Mouse (Mus musculus): Measurements from ENCODE around the gene Dcun1d4. TPM values are rescaled to one million over a fixed set of nuclear protein-coding genes. Genes with fewer than 3 reads are reported as not detected.
"Not testable (repeated sequence)": the region's sequence is repeated elsewhere in the genome, so short reads cannot be mapped to it uniquely, and the experiment has no call there.

Dcun1d4 gene
- polyA plus RNA-seq, 1 experiment from 2014 or later = 46.0 TPM

DNA sequence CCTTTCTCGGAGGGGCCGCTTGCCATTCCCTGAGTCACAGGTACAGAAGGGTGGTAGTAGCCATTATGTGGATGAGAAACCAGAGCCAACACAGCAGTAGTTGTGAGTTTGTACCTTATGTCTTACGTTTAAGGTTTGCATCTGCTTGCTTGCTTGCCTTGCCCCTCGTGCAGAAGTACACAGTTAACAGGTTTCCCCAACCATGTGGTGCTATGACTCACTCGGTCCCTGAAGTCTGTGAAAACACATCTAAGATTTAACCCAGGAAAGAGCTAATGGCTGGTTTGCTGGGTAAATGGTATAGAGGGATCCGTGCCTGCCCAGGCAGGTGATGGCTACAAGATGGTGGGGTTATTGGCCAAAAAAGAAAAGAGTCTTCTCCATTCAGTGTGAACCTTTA, 78.0 kb downstream of the Dcun1d4 start:
- no peak overlapping the region for H3K4me3 ChIP-seq
- H3K27ac ChIP-seq (replicated peaks) = no peak overlapping the region
- H3K27me3 ChIP-seq (ENCODE audit: low read depth, poor library complexity, severe bottlenecking) = no peaks in the 10 kb centered on the region
- peaks cover 6% of the 10 kb centered on the region for H3K4me1 ChIP-seq
- H3K9me3 ChIP-seq (replicated peaks) = no peaks in the 10 kb centered on the region
- 91% methylated on average over 6 of the region's 6 CpGs for WGBS
- no peak for DNase-seq (ENCODE audit: low spot score)
- peaks cover 65% of the 10 kb centered on the region for H3K36me3 ChIP-seq

DNA sequence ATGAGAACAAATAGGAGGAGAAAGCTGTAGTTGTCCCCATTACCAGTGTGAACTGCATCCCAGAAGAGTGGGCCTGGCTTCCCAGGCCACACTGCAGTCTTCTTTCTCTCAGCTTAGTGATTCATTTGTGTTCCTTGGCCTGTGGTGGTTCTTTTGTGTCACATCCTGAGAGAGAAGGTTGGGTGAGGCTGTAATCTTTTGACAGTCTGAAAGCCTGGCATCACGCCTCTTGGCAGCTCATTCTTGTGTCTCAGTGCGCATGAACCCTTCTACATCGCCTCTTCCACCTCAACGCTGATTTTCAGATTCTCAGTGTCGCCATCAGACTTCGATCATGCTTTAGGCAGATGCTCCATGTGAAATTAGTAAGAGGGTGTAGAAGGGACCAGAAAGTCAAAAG, 83.2 kb downstream of the Dcun1d4 start:
- no peak overlapping the region for H3K27ac ChIP-seq (replicated peaks)
- H3K9me3 ChIP-seq (replicated peaks) = no peaks in the 10 kb centered on the region
- DNase-seq (ENCODE audit: low spot score) = no peak
- no peaks in the 10 kb centered on the region for H3K4me1 ChIP-seq
- WGBS = 91% methylated on average over 6 of the region's 6 CpGs
- H3K27me3 ChIP-seq (ENCODE audit: low read depth, poor library complexity, severe bottlenecking) = no peaks in the 10 kb centered on the region
- no peak overlapping the region for H3K4me3 ChIP-seq
- H3K36me3 ChIP-seq = peaks cover 31% of the 10 kb centered on the region

DNA sequence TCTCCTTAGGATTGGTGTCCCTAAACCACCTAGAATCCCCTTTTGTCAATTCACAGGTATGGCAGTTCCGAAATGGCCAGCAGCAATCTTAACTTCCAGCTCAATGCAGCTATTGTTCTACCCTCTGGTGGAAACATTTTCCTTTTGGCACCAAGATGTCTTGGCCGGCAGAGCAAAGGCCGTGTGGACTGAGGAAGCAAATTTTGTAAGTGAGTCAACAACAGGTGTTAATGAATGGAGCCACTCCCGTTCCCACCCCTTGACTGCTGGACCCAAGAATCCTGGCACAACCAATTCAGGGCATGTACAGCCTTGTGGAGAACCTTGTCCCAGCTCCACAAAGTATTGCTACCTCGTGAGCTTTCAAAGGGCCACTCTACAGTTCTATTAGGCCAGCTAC, 85.3 kb downstream of the Dcun1d4 start:
- Histone ChIP-seq H3K4me1 (no peaks in the 10 kb centered on the region), H3K36me3 (peaks cover 10% of the 10 kb centered on the region), H3K27me3 (ENCODE audit: low read depth, poor library complexity, severe bottlenecking) (no peaks in the 10 kb centered on the region), H3K9me3 (replicated peaks) (no peaks in the 10 kb centered on the region), H3K27ac (replicated peaks) (no peak overlapping the region), H3K4me3 (no peak overlapping the region)
- no peak for DNase-seq (ENCODE audit: low spot score)
- 87% methylated on average over 5 of the region's 5 CpGs for WGBS

DNA sequence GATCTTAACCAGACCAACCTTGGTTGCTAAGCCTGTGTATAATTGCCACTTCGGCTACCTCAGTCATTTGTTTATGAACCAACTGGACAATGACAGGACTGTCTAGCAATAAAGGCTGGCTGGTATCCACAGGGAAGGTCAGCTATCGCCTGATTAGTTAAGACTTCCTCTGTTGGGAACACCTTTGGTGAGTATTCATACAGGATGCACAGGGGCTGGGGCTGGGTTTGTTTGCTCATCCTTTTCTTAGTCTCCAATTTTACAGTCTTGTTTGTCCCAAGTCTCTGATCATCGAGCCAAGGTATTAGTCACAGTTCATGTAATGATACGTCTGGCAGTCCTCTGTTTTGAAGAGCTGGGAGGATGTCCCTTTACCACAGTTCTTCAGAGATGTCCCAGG, 86.1 kb downstream of the Dcun1d4 start:
- Histone ChIP-seq H3K9me3 (replicated peaks) (no peaks in the 10 kb centered on the region), H3K27ac (replicated peaks) (no peak overlapping the region), H3K27me3 (ENCODE audit: low read depth, poor library complexity, severe bottlenecking) (no peaks in the 10 kb centered on the region), H3K36me3 (peaks cover 2% of the 10 kb centered on the region; the same call in 1 of the 2 replicates), H3K4me1 (no peaks in the 10 kb centered on the region), H3K4me3 (no peak overlapping the region)
- 94% methylated on average over 4 of the region's 4 CpGs for WGBS
- no peak for DNase-seq (ENCODE audit: low spot score)

DNA sequence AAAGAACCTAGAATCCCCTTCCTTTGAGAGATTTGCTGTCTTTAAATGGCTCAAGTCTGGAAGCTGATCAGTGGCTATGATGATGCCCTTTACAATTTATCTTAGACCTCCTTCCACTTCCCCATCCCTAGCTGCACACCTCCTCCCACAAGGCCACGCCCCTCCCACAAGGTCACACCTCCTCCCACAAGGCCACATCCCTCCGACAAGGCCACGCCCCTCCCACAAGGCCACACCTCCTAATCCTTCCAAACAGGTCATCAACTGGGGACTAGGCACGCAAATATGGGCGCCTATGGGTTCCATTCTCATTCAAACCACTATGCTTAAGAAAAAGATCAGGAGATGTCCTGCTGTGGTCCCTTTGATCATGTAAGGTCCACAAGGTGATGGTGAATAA, 88.4 kb downstream of the Dcun1d4 start:
- no peak overlapping the region for H3K4me3 ChIP-seq
- 82% methylated on average over 5 of the region's 5 CpGs for WGBS
- DNase-seq (ENCODE audit: low spot score) = no peak
- H3K9me3 ChIP-seq (replicated peaks) = no peaks in the 10 kb centered on the region
- H3K36me3 ChIP-seq = no peaks in the 10 kb centered on the region
- H3K27me3 ChIP-seq (ENCODE audit: low read depth, poor library complexity, severe bottlenecking) = no peaks in the 10 kb centered on the region
- H3K4me1 ChIP-seq = no peaks in the 10 kb centered on the region
- H3K27ac ChIP-seq (replicated peaks) = no peak overlapping the region

DNA sequence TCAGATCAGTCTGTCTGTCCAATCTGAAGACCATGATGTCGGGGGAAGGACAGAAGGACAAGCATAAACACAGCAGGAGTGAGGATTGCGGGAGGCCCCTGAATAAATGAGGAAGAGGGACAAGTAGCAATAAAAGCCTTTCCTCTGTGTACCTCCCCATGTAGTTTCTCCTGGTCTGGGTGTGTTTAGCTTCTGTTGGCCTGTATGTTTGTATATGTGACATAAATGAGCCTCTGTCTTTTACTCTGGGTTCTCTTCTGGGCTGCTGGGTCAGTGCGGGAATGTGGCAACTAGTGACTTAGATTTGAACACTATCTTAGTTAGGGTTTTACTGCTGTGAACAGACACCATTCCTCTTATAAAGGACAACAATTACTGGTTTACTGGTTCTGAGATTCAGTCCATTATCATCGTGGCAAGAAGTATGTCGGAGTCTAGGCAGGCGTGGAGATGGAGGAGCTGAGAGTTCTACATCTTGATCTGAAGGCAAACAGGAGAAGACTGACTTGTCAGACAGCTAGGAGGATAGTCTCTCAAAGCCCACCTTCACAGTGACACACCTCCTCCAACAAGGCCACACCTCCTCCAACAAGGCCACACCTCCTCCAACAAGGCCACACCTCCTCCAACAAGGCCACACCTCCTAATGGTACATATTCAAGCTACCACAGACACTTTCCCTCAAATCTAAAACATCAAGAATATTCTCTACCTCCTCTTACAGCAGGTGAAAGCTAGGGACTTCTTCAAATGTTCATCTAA, 90.8 kb downstream of the Dcun1d4 start:
- 93% methylated on average over 6 of the region's 6 CpGs for WGBS
- H3K36me3 ChIP-seq = no peaks in the 10 kb centered on the region
- DNase-seq (ENCODE audit: low spot score) = no peak
- peaks cover 15% of the 10 kb centered on the region for H3K4me1 ChIP-seq
- no peak overlapping the region for H3K27ac ChIP-seq (replicated peaks)
- no peaks in the 10 kb centered on the region for H3K9me3 ChIP-seq (replicated peaks)
- H3K4me3 ChIP-seq = no peak overlapping the region
- no peaks in the 10 kb centered on the region for H3K27me3 ChIP-seq (ENCODE audit: low read depth, poor library complexity, severe bottlenecking)

DNA sequence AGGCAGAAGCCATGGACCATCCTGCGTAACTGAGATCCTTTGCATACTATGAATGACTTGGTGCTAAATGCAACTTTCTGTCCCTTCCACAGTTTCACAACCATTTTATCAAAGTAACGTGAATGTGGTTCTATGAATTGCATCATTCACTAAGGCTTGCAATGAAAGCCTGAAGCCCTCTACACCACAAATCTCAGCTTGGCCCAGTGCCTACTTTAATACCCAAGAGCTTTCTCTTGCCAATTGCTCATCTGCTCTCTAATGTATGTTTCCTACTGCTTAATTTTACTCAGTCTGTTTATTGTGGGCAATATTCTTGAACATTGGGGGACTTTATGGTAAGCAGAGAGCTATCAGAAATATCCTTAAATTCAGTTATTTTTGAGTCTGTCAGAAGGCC, 92.0 kb downstream of the Dcun1d4 start:
- WGBS = 90% methylated on average over 2 of the region's 2 CpGs
- Histone ChIP-seq H3K9me3 (replicated peaks) (no peaks in the 10 kb centered on the region), H3K4me3 (no peak overlapping the region), H3K27ac (replicated peaks) (no peak overlapping the region), H3K4me1 (peaks cover 18% of the 10 kb centered on the region), H3K36me3 (no peaks in the 10 kb centered on the region), H3K27me3 (ENCODE audit: low read depth, poor library complexity, severe bottlenecking) (no peaks in the 10 kb centered on the region)
- DNase-seq (ENCODE audit: low spot score) = no peak

DNA sequence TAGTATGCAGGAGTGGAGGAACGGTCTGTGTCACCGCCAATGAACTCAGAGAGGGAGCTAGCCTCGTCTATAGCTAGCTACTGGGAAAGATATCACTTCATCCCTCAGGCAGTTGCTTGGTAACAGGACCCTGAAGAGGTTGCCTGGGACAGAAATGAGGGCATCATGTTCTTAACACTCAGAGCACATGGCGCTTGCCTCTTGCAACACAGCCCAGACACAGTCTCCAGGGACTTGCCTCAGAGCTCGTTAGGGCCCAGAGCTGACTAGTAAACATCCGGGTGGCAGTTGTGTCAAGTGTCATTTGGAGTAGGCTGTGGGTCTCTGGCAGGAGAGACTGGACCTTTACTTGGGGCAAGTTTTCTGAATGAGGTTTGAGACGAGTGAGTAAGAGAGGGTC, 93.0 kb downstream of the Dcun1d4 start:
- Histone ChIP-seq H3K27me3 (ENCODE audit: low read depth, poor library complexity, severe bottlenecking) (no peaks in the 10 kb centered on the region), H3K9me3 (replicated peaks) (no peaks in the 10 kb centered on the region), H3K4me3 (no peak overlapping the region), H3K27ac (replicated peaks) (no peak overlapping the region), H3K4me1 (peaks cover 18% of the 10 kb centered on the region), H3K36me3 (no peaks in the 10 kb centered on the region)
- 88% methylated on average over 7 of the region's 7 CpGs for WGBS
- DNase-seq (ENCODE audit: low spot score) = no peak

DNA sequence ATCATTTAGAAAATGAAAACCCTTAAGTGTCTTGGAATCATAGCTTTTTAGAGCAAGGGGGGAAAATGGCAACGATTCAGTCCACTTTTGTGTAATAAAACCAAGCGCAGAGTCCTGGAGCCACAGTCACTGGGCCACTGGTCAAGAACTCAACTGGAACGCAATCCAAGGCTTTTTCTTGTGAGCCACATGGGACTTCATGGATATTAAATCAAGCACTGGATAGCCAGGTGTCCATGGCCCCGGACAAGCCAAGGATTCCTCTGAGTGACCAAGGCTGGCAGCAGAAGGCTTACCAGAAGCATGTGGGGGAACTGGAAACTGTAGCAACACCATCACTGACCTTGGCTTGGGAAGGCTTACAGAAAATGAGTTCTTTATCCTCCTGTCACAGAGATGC, 93.8 kb downstream of the Dcun1d4 start:
- Histone ChIP-seq H3K4me3 (no peak overlapping the region), H3K36me3 (no peaks in the 10 kb centered on the region), H3K27ac (replicated peaks) (no peak overlapping the region), H3K27me3 (ENCODE audit: low read depth, poor library complexity, severe bottlenecking) (no peaks in the 10 kb centered on the region), H3K4me1 (peaks cover 18% of the 10 kb centered on the region), H3K9me3 (replicated peaks) (no peaks in the 10 kb centered on the region)
- no peak for DNase-seq (ENCODE audit: low spot score)
- WGBS = 91% methylated on average over 4 of the region's 4 CpGs

DNA sequence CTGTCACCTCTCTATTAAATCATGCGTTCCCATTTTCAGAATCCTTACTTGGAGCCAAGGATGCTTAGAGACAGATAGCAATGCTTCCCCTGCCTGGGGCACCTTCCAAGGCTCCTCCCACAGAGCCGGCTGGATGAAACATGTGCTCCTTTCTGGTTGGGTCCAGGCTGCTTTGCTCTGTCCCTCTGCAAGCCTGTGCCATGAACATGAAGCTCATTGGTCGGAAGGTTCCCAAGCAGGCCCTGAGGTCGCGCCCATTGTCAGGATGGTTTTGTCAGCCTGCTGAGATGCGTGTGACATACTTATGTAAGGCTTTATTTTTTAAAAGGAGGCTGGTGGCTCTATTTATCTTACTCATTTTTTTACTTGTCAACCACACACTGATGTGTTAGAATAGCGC, 95.9 kb downstream of the Dcun1d4 start:
- Histone ChIP-seq H3K4me3 (no peak overlapping the region), H3K27me3 (ENCODE audit: low read depth, poor library complexity, severe bottlenecking) (no peaks in the 10 kb centered on the region), H3K27ac (replicated peaks) (no peak overlapping the region), H3K36me3 (no peaks in the 10 kb centered on the region), H3K9me3 (replicated peaks) (no peaks in the 10 kb centered on the region), H3K4me1 (peaks cover 18% of the 10 kb centered on the region)
- 75% methylated on average over 7 of the region's 7 CpGs for WGBS
- DNase-seq (ENCODE audit: low spot score) = no peak

DNA sequence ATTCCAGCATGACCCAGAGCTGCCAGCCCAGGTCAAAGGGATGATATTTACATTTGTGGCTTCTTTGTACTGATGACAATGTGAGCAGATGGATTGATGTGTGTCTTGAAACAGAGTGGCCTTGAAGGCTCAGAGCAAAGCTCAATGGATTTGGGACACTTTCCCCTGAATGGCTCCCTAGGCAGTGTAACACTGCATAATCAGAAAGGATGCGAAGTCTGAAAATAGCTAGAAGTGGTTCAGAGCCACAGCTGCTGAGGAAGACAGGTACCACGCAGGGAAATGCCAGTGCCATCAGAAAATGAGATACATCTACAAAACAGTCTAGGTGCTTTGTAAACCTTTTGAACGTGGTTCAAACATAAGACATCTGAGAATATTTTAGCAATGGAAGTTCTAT, 97.3 kb downstream of the Dcun1d4 start:
- WGBS = 80% methylated on average over 3 of the region's 3 CpGs
- Histone ChIP-seq H3K27ac (replicated peaks) (no peak overlapping the region), H3K9me3 (replicated peaks) (no peaks in the 10 kb centered on the region), H3K4me3 (no peak overlapping the region), H3K27me3 (ENCODE audit: low read depth, poor library complexity, severe bottlenecking) (no peaks in the 10 kb centered on the region), H3K4me1 (peaks cover 18% of the 10 kb centered on the region), H3K36me3 (no peaks in the 10 kb centered on the region)
- no peak for DNase-seq (ENCODE audit: low spot score)

DNA sequence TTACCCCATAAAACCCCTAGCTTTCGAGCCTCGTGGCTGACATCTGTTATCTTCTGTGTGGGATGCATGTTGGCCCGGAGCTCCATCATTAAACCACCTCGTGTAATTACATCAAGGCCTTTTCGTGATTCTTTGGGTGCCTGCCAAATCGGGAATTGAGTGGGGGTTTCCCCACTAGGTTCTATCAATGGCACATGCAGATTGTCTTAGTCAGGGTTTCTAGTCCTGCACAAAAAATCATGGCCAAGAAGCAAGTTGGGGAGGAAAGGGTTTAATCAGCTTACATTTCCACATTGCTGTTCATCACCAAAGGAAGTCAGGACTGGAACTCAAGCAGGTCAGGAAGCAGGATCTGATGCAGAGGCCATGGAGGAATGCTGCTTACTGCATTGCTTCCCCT, 103.2 kb downstream of the Dcun1d4 start:
- WGBS = 89% methylated on average over 6 of the region's 6 CpGs
- not testable (repeated sequence) for H3K27me3 ChIP-seq (ENCODE audit: low read depth, poor library complexity, severe bottlenecking); H3K4me3 ChIP-seq; H3K27ac ChIP-seq (replicated peaks); H3K36me3 ChIP-seq; H3K4me1 ChIP-seq; DNase-seq (ENCODE audit: low spot score); H3K9me3 ChIP-seq (replicated peaks)

DNA sequence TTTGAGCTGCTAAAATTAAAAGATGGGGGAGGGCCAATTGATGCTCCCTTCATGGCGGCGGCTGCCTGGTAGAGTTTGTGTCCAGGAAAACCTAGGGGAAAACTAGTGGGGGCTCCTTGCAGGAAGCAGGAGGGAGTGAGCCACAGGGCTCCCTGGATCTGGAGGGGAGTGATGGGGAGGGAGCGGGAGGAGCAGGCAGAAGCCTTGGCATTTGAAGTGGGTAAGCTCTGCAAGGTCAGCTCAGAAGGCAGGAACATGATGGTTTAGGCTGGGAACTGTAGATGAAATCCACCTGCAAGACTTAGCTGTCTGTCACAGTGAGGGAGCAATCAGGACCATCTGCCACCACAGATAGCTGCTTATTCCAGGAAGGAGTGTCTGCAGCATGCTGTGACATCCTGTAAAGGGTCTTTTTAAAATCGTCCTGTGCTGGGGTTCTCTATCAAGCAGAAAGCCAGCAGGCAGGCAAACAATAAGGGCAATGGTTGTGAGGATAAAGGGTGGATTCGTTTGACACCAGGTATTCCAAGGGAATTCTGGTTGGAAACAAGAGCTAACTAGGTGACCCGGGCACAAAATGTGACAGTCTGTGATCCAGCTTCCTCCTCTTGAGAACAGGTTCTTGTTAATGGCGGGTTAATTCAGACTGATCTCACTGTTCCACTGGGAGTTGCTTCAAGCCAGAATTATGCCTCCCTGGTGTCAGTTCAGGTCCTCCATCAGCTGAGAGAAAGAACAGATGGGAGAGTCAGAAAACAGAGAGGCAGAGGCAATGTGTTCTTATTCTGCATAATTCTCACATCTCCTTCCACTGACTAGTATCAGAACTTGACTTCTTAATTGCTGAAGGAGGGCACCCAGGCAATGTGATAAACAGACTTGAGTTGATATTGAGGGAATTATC, 104.7 kb downstream of the Dcun1d4 start:
- DNase-seq (ENCODE audit: low spot score) = no peak
- H3K27me3 ChIP-seq (ENCODE audit: low read depth, poor library complexity, severe bottlenecking) = no peaks in the 10 kb centered on the region
- H3K9me3 ChIP-seq (replicated peaks) = no peaks in the 10 kb centered on the region
- H3K4me1 ChIP-seq = peaks cover 8% of the 10 kb centered on the region; the same call in 1 of the 2 replicates
- 38% methylated on average over 7 of the region's 7 CpGs for WGBS
- no peak overlapping the region for H3K4me3 ChIP-seq
- peak overlapping the region; percentile 57; the same call in 1 of the 2 replicates for H3K27ac ChIP-seq (replicated peaks)
- no peaks in the 10 kb centered on the region for H3K36me3 ChIP-seq
